Mouse (Mus musculus) kidney, embryonic 15.5 days (tissue): ENCODE results near the gene Fsd2. TPM values are rescaled to one million over a fixed set of nuclear protein-coding genes. Genes with fewer than 3 reads are reported as not detected.

Experiments
- ATAC-seq: fragments of 200-750 bp; cut with Nextera tagmentation; replicated peaks from 2 replicates; pipeline ENCODE4 v1.8.0; 2017; ENCODE audit warnings: moderate TSS enrichment; ENCODE audit not compliant: low FRiP score
- H3K27ac ChIP-seq: fragments of 300-500 bp; sonication (generic); 2 replicates; pipeline ENCODE4 v1.5.1; 2015; ENCODE audit warnings: mild to moderate bottlenecking, inconsistent platforms
- H3K27me3 ChIP-seq: fragments of 300-500 bp; sonication (generic); 2 replicates; pipeline ENCODE4 v1.6.1; 2015; ENCODE audit warnings: inconsistent platforms
- H3K36me3 ChIP-seq: fragments of 300-500 bp; sonication (generic); 2 replicates; pipeline ENCODE4 v1.6.1; 2015; ENCODE audit warnings: inconsistent platforms
- H3K4me1 ChIP-seq: fragments of 300-500 bp; sonication (generic); 2 replicates; pipeline ENCODE4 v1.6.1; 2015; ENCODE audit warnings: inconsistent platforms
- H3K4me2 ChIP-seq: fragments of 300-500 bp; sonication (generic); 2 replicates; pipeline ENCODE4 v1.6.1; 2015; ENCODE audit warnings: moderate library complexity, mild to moderate bottlenecking, inconsistent platforms
- H3K4me3 ChIP-seq: fragments of 300-500 bp; sonication (generic); replicated peaks from 2 replicates; pipeline ENCODE4 v1.5.1; 2015; ENCODE audit warnings: mild to moderate bottlenecking, inconsistent platforms
- H3K9ac ChIP-seq: fragments of 300-500 bp; sonication (generic); 2 replicates; pipeline ENCODE4 v1.6.1; 2015; ENCODE audit warnings: mild to moderate bottlenecking, inconsistent platforms
- H3K9me3 ChIP-seq: fragments of 300-500 bp; sonication (generic); replicated peaks from 2 replicates; pipeline ENCODE4 v1.6.1; 2016; ENCODE audit warnings: inconsistent platforms
- WGBS: fragments of 180-500 bp; shearing (Covaris S2); methylation state at CpG from one replicate; pipeline ENCODE4 v1.1.7; 2015; ENCODE audit warnings: mixed read lengths; 5-methylcytosine and 5-hydroxymethylcytosine counted together
- polyA plus RNA-seq: library from polyadenylated mRNA; unstranded; fragments of >200 nt; fragmentation: Nextera tagmentation; extraction: Ambion mirVana; gene quantifications from 2 replicates; pipeline ENCODE4 v1.2.1, GENCODE M21; 2015

Fsd2 gene
- polyA plus RNA-seq, 1 experiment from 2014 or later = 0.25 TPM

DNA sequence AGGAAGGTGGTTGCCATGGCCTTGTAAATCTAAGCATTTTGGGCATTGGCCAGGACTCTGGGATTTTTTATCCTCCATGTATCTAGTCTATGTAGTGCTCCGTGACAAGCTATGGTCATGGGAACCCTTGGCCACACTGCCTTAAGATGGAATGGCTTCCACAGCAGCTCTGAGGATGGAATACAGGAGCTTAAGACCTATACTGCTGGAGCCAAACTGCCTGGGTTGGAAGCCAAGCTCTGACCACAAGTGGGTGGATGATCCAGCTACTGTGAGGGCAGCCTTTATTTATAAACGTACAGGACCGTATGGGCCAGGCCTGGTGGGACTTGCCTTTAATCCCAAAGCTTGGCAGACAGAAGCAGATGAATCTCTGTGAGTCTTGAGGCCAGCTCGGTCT lies 30.3 kb downstream of the Fsd2 start:
- no peak overlapping the region for H3K4me2 ChIP-seq
- no peak for ATAC-seq
- no peak overlapping the region for H3K4me3 ChIP-seq
- peaks cover 48% of the 10 kb centered on the region for H3K36me3 ChIP-seq
- no peak overlapping the region for H3K9ac ChIP-seq
- H3K4me1 ChIP-seq = no peaks in the 10 kb centered on the region
- no peak overlapping the region for H3K27ac ChIP-seq
- no peaks in the 10 kb centered on the region for H3K27me3 ChIP-seq
- 89% methylated on average over 4 of the region's 4 CpGs for WGBS
- H3K9me3 ChIP-seq = 0 out of 2 replicates have a peak, but pooled peaks cover 4% of the 10 kb centered on the region

- H3K27ac ChIP-seq = no peak overlapping the region
- H3K36me3 ChIP-seq = peaks cover 89% of the 10 kb centered on the region
- ATAC-seq = no peak
- H3K9me3 ChIP-seq = 0 out of 2 replicates have a peak, but pooled peaks cover 4% of the 10 kb centered on the region
- no peaks in the 10 kb centered on the region for H3K27me3 ChIP-seq
- no peaks in the 10 kb centered on the region for H3K4me1 ChIP-seq
- H3K9ac ChIP-seq = no peak overlapping the region
- H3K4me3 ChIP-seq = no peak overlapping the region
- H3K4me2 ChIP-seq = no peak overlapping the region
- WGBS = 85% methylated on average over 1 of the region's 1 CpGs
These were observed 35.3 kb downstream of the Fsd2 start for GRCm38 (mm10) chr7:81531462-81531861.

GRCm38 (mm10) chr7:81528918-81529317 lies 37.8 kb downstream of the Fsd2 start:
- Histone ChIP-seq H3K4me2 (no peak overlapping the region), H3K9me3 (0 out of 2 replicates have a peak, but pooled peaks cover 2% of the 10 kb centered on the region), H3K4me3 (no peak overlapping the region), H3K4me1 (peaks cover 11% of the 10 kb centered on the region), H3K36me3 (peaks cover 83% of the 10 kb centered on the region), H3K27me3 (no peaks in the 10 kb centered on the region), H3K27ac (no peak overlapping the region), H3K9ac (no peak overlapping the region)
- 79% methylated on average over 8 of the region's 8 CpGs for WGBS
- no peak for ATAC-seq

DNA sequence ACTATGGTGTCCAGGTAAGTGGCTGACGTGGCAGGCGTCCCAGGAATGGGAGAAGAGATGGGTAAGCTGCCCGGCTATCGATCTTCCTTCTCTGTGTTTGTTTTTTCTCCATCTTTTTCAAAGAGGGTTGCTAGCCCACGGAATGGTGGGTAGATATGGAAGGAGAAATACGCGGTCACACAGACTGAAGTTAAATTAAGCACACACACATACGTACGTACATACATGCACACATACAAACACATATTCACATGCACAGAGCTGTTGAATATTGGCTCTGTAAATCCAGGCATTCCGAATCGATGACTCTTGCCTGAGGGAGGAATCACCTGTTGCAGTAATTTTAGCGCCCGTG lies 43.1 kb downstream of the Fsd2 start:
- Histone ChIP-seq H3K27me3 (no peaks in the 10 kb centered on the region), H3K4me1 (peaks cover 22% of the 10 kb centered on the region), H3K36me3 (peaks cover 31% of the 10 kb centered on the region), H3K4me3 (peak overlapping the region; percentile 84), H3K27ac (peak overlapping the region; percentile 97), H3K9ac (peak overlapping the region; percentile 64), H3K9me3 (no peaks in the 10 kb centered on the region), H3K4me2 (peak overlapping the region; percentile 79)
- 7% methylated on average over 13 of the region's 13 CpGs for WGBS
- no peak; the same call in 1 of the 2 replicates for ATAC-seq

DNA sequence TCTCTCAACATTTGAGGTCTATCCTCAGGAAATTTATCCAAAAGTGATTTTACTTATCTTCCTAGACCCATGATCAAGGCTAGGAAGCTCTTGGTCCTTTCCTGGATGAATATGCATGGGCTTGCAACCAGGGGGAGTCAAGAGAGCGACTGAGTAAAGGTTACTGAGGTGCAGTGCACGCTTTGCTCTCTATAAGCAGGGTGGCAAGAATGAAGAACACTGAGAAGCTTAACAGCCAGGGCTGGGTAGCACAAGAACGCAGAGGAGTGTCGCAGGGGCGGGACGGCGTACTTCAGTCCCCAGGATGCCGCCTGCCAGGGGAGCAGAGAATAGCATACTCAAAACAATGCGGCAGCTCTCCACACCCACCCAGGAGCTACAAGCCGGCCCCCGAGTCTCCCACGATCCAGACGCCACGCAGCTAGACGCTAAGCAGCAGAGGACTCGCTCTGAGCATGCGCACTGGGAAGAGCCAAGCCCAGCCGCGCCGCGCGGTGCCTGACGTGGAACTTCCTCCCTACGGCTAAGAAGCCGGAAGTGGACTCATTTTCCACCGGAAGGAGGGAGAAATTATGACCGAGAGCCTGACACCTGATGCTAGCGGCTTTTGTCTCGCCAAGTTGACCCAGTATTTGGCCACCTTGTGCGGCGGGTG lies 43.6 kb downstream of the Fsd2 start:
- H3K27me3 ChIP-seq = no peaks in the 10 kb centered on the region
- H3K27ac ChIP-seq = peak overlapping the region; percentile 97
- H3K4me1 ChIP-seq = peaks cover 22% of the 10 kb centered on the region
- H3K4me3 ChIP-seq = peak overlapping the region; percentile 84
- no peaks in the 10 kb centered on the region for H3K9me3 ChIP-seq
- WGBS = under 1% methylated on average over 31 of the region's 31 CpGs
- peaks cover 28% of the 10 kb centered on the region for H3K36me3 ChIP-seq
- H3K4me2 ChIP-seq = peak overlapping the region; percentile 79
- peak overlapping the region; percentile 64 for H3K9ac ChIP-seq
- peak; percentile 97 for ATAC-seq

DNA sequence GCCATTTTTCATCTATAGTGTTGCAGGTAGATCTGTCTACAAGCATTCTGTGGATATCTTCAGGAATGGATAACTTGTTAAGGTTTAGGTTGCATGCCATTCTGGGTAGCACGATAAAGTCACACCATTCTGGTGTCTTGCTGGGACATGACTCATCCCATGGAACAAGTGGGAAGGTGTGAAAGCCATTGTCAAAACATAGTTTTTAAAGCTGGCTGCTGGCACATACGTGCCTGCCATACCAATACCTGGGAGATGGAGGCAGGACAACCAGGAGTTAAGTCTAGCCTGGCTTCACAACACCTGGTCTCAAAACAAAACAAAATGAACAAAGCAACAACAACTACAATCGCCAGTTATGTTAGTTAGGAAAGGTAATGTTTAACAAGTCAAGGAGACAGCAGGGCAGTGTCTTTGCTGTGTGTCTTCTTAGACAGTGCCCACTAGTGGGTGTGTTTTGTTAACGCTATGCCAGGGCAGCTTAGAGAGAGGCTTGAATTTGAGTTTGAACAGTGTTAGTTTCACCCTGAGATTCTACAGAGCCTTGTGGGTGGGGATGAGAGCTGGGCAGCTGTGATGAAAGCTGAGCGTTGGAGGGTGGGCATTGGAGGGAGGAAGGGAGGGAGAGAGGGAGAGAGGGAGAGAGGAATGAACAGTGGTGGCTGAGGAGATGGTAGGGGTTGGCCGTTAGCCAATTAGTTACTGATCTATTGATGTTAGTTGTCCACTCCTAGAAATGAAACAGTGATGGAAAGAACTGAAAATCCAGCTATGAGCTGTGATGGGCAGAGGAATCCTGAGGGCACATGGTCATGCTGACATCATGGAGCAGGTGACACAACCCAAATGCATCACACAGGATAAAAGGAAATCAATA lies 50.4 kb downstream of the Fsd2 start:
- 59% methylated on average over 6 of the region's 6 CpGs for WGBS
- peak overlapping the region; percentile 4; the same call in 1 of the 2 replicates for H3K27ac ChIP-seq
- no peaks in the 10 kb centered on the region for H3K9me3 ChIP-seq
- peaks cover 9% of the 10 kb centered on the region for H3K4me1 ChIP-seq
- H3K9ac ChIP-seq = no peak overlapping the region
- H3K4me2 ChIP-seq = no peak overlapping the region
- no peak overlapping the region for H3K4me3 ChIP-seq
- H3K36me3 ChIP-seq = no peaks in the 10 kb centered on the region
- no peaks in the 10 kb centered on the region for H3K27me3 ChIP-seq
- peak; percentile 43 for ATAC-seq

GRCm38 (mm10) chr7:81514906-81515590 lies 51.7 kb downstream of the Fsd2 start:
- 38% methylated on average over 13 of the region's 13 CpGs for WGBS

DNA sequence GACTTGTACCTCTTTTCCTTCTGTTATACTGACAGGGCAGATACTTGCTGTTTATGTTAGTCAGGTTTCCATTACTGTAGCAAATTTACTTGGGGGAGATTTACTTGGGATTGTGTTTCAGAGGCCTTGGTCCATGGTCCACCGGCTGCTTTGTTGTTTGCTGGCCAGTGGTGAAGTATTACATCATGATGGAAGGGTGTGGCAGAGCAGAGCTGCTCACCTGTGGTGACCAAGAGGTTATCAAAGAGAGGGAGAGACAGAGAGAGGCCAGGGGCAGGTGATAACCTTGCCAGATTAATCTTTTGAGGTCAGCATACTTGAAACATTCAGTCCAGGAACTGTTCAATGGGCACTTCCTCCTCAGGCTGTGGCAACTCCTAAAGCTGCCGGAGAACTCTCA lies 65.7 kb downstream of the Fsd2 start:
- 64% methylated on average over 2 of the region's 2 CpGs for WGBS
- no peak for ATAC-seq
- no peaks in the 10 kb centered on the region for H3K36me3 ChIP-seq
- H3K9me3 ChIP-seq = no peaks in the 10 kb centered on the region
- no peak overlapping the region for H3K4me3 ChIP-seq
- H3K4me1 ChIP-seq = 0 out of 2 replicates have a peak, but pooled peaks cover 2% of the 10 kb centered on the region
- no peak overlapping the region for H3K4me2 ChIP-seq
- H3K9ac ChIP-seq = no peak overlapping the region
- no peak overlapping the region for H3K27ac ChIP-seq
- H3K27me3 ChIP-seq = no peaks in the 10 kb centered on the region; the same call in 1 of the 2 replicates

More at GRCm38 (mm10) chr7:81514906-81515590, 51.7 kb downstream of the Fsd2 start:
- Histone ChIP-seq H3K4me2 (no peak overlapping the region), H3K27ac (no peak overlapping the region), H3K36me3 (no peaks in the 10 kb centered on the region), H3K4me3 (no peak overlapping the region), H3K27me3 (no peaks in the 10 kb centered on the region), H3K9ac (no peak overlapping the region), H3K4me1 (peaks cover 9% of the 10 kb centered on the region), H3K9me3 (no peaks in the 10 kb centered on the region)
- ATAC-seq = 0 out of 2 replicates have a peak, but pooled peaks have one; percentile 58

- Histone ChIP-seq H3K9ac (no peak within 1 kb of the TSS), H3K27ac (no peak within 1 kb of the TSS), H3K4me2 (no peak within 1 kb of the TSS), H3K4me3 (no peak within 1 kb of the TSS), H3K4me1 (peaks cover 10% of the 10 kb centered on the region; the same call in 1 of the 2 replicates), H3K27me3 (peaks cover 24% of the 10 kb centered on the region), H3K36me3 (no peaks in the 10 kb centered on the region), H3K9me3 (no peaks in the 10 kb centered on the region)
- WGBS = 62% methylated on average over 7 of the region's 7 CpGs
- no peak for ATAC-seq
These were observed 68.6 kb downstream of the Fsd2 start, which contains the start of gene BC048679 for GRCm38 (mm10) chr7:81498181-81498580. TSS of gene BC048679 (minus strand) at chr7:81498281.

DNA sequence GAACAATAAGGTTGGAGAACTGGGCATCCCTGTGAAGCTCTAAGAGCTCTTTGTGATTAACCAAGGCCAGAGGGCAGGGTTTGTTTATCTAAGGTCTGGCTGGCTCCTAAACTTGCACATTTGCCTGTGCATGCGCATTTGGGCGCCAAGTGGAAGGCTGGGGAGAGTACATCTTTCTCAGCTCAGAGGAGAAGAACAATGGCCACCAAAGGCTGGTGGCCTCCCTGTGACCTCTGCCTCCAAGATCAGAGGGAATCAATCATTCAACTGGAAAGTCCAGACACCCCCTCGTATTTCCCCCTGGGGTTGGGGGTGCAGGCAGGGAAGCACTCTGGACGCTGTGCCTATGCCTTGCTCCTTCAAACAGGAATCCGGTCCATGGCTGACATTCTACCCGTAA lies 69.6 kb downstream of the Fsd2 start:
- 27% methylated on average over 6 of the region's 6 CpGs for WGBS
- no peak overlapping the region for H3K27ac ChIP-seq

DNA sequence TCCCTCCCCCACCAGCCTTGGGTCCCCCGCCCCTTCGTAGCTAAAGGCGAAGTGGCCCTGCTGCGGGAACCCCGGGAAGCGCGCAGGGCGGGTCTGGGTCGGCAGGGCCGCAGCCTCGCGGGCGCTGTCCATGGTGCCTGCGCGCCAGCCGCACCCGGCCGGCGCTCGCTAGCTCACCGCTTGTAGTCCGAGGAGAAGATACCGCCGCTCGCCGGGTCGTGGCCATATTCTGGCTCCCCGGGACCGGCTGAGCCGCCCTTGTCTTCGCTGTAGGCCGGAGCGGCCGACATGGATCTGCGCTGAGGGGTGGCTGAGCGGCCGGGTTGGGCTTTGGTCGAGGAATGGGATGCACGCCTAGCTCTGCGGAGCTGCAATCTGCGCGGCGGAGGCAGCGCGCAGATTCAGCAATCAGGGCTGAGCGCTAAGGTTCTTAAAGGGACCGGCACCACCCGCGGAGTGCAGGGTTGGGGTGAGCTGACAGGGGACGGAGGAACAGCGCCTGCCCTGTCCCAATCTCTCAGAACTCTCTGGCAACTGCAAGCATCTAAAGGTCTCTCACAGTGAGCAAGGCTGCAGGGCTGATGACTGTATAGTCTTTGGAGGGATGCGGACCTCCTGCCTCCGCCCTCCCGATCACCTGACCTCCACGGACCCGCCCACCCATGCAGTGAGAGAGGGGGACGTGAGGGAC lies 73.3 kb downstream of the Fsd2 start, which contains the start of gene Ap3b2:
TSS of gene Ap3b2 (minus strand) at position 595 of the 691 bp plus-strand sequence.
- Histone ChIP-seq H3K9ac (0 out of 2 replicates have a peak within 1 kb of the TSS, but pooled peaks have one; percentile 6), H3K4me1 (peaks cover 19% of the 10 kb centered on the region), H3K27ac (no peak within 1 kb of the TSS), H3K4me3 (peak within 1 kb of the TSS; percentile 53), H3K9me3 (no peaks in the 10 kb centered on the region), H3K27me3 (peaks cover 34% of the 10 kb centered on the region), H3K4me2 (peak within 1 kb of the TSS; percentile 93), H3K36me3 (no peaks in the 10 kb centered on the region)
- WGBS = under 1% methylated on average over 57 of the region's 57 CpGs
- ATAC-seq = peak; percentile 83

More for the DNA sequence above, 69.6 kb downstream of the Fsd2 start:
- Histone ChIP-seq H3K4me2 (no peak overlapping the region), H3K27me3 (peaks cover 34% of the 10 kb centered on the region), H3K4me1 (peaks cover 14% of the 10 kb centered on the region; the same call in 1 of the 2 replicates), H3K36me3 (no peaks in the 10 kb centered on the region), H3K9ac (no peak overlapping the region), H3K9me3 (no peaks in the 10 kb centered on the region), H3K4me3 (no peak overlapping the region)
- ATAC-seq = no peak
